Mouse (Mus musculus): ENCODE results near the gene Actr10.

DNA sequence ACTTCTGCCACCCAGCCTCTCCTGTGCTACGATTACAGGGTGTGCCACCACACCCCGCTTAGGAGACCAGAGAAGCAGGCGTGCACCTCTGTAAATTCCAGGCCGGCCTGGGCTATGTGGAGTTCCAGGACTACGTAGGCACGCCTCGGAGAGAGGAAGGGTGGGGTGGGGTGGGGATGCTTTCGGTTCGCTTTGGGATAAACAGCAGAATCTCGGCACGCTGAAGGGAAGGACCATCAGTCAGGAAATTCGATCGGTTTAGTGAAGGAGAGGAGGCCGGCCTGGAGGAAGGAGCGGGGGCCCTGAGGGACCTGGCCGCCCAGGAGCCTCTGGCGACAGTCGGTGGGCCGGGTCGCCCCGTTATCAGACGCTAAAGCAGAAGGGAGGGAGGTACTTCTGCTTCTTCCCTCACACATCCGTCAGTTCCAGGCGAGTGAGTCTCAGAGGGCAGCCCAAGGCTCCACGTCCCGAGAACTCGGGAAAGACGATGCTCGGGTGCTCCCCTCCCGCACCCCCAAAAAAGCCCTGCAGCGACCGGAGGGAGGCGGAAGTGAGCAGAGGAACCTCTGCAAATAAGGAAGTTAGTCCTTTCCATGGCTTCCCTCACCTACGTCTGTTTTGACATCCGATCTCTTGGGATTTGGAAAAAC, 30.6 kb downstream of the Actr10 start:
- TF ChIP-seq CTCF (IDR thresholded peaks at IDR 0.05; ENCODE audit: control insufficient read depth, insufficient read depth, insufficient replicate concordance, low read depth, low read length): peak; percentile 21; the same call in 1 of the 2 replicates
- peak; percentile 51; the same call in 1 of the 2 replicates for TF ChIP-seq POLR2A (IDR thresholded peaks at IDR 0.05; ENCODE audit: control insufficient read depth, low read depth, low read length)

All from testis, adult 2 months (tissue).